Mouse (Mus musculus) neural tube, embryonic 12.5 days (tissue): ENCODE results near the gene Foxi2. TPM values are rescaled to one million over a fixed set of nuclear protein-coding genes. Genes with fewer than 3 reads are reported as not detected.

Source experiments
- ATAC-seq: fragments of 200-750 bp; cut with Nextera tagmentation; 2 replicates; pipeline ENCODE4 v1.8.0; 2017; ENCODE audit warnings: low read depth, mild to moderate bottlenecking, moderate TSS enrichment, moderate library complexity; ENCODE audit not compliant: low FRiP score
- H3K27ac ChIP-seq: fragments of 300-500 bp; sonication (generic); 2 replicates; pipeline ENCODE4 v1.5.1; 2016
- H3K27me3 ChIP-seq: fragments of 300-500 bp; sonication (generic); replicated peaks from 2 replicates; pipeline ENCODE4 v1.6.1; 2016; ENCODE audit warnings: mild to moderate bottlenecking
- H3K36me3 ChIP-seq: fragments of 300-500 bp; sonication (generic); 2 replicates; pipeline ENCODE4 v1.6.1; 2016; ENCODE audit warnings: mild to moderate bottlenecking
- H3K4me1 ChIP-seq: fragments of 300-500 bp; sonication (generic); 2 replicates; pipeline ENCODE4 v1.6.1; 2016
- H3K4me2 ChIP-seq: fragments of 300-500 bp; sonication (generic); replicated peaks from 2 replicates; pipeline ENCODE4 v1.6.1; 2016; ENCODE audit warnings: mild to moderate bottlenecking
- H3K4me3 ChIP-seq: fragments of 300-500 bp; sonication (generic); 2 replicates; pipeline ENCODE4 v1.5.1; 2016
- H3K9ac ChIP-seq: fragments of 300-500 bp; sonication (generic); 2 replicates; pipeline ENCODE4 v1.6.1; 2016; ENCODE audit warnings: mild to moderate bottlenecking
- H3K9me3 ChIP-seq: fragments of 300-500 bp; sonication (generic); 2 replicates; pipeline ENCODE4 v1.6.1; 2016; ENCODE audit warnings: mild to moderate bottlenecking
- WGBS: fragments of 180-500 bp; shearing (Covaris S2); methylation state at CpG from one replicate; pipeline ENCODE4 v1.1.7; 2016; 5-methylcytosine and 5-hydroxymethylcytosine counted together
- polyA plus RNA-seq: library from polyadenylated mRNA; unstranded; fragments of >200 nt; fragmentation: Nextera tagmentation; extraction: Ambion mirVana; gene quantifications from 2 replicates; pipeline ENCODE4 v1.2.1, GENCODE M21; 2016

Foxi2 gene
- polyA plus RNA-seq, 1 experiment from 2014 or later: not detected

DNA sequence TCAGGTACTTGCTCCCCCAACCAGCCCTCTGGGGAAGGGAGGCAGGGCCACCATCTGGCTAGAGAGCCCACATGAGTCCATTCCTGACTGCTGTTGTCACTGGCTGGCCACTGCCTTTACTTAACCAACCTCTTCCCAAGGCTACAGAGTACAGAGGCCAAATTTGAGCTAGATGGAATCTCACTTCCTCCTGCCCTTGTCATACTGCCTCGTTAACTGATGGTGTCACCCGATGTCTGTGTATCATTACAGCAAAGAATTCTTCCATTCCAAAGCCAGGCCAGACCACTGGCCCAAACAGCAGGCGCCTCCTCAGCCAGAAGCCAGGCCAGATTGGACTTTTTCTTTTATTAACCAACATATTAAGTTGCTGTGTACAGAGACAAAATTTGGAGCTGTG is 1.6 kb upstream of the Foxi2 start:
- no peaks in the 10 kb centered on the region for H3K9me3 ChIP-seq
- no peak overlapping the region for H3K27ac ChIP-seq
- H3K36me3 ChIP-seq: no peaks in the 10 kb centered on the region
- H3K9ac ChIP-seq: no peak overlapping the region
- no peak overlapping the region for H3K4me2 ChIP-seq
- H3K4me1 ChIP-seq: peaks cover 6% of the 10 kb centered on the region; the same call in 1 of the 2 replicates
- no peak overlapping the region for H3K4me3 ChIP-seq
- 82% methylated on average over 3 of the region's 3 CpGs for WGBS
- H3K27me3 ChIP-seq: peaks cover 48% of the 10 kb centered on the region
- ATAC-seq: no peak

DNA sequence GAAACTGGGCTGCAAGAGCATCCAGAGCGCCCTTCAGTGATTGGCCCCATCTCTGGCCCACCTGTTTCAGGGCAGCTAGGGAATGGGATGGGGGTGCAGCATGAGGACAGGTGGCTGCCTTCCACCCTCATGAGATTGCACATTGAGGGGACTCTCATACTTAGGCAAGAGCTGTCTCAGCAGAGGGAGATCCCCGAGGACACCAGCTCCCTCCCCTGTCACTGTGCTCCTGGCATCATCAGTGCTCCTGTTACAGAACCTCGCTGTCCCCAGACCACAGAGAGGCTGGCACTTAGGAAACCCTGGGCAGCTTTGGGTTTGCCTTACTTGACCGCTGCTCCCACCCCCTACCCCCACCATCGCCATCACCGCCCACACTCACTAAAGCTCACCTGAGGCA is 2.2 kb downstream of the Foxi2 start:
- H3K36me3 ChIP-seq: no peaks in the 10 kb centered on the region
- 71% methylated on average over 6 of the region's 6 CpGs for WGBS
- ATAC-seq: no peak
- no peak overlapping the region for H3K9ac ChIP-seq
- H3K4me1 ChIP-seq: peaks cover 6% of the 10 kb centered on the region; the same call in 1 of the 2 replicates
- H3K4me2 ChIP-seq: no peak overlapping the region
- no peak overlapping the region for H3K4me3 ChIP-seq
- H3K9me3 ChIP-seq: no peaks in the 10 kb centered on the region
- peaks cover 48% of the 10 kb centered on the region for H3K27me3 ChIP-seq
- H3K27ac ChIP-seq: no peak overlapping the region

DNA sequence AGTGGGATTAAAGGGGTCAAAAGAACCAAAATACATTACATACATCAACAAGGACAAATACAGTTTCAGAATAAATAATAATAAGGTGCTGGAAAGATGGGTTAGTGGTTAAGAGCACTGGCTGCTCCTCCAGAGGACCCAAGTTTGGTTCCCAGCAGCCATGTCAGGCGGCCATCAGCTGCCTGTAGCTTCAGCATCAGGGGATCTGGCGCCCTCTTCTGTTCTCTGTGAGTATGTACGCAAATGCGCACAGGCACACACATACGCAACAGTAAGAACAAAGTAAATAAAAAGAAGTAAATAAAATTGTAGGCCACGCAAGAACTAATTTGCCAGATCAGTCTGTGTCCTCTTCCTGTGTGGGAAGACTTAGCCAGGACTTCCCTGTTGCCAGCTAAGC is 18.7 kb downstream of the Foxi2 start:
- Histone ChIP-seq H3K27ac (no peak overlapping the region), H3K27me3 (no peaks in the 10 kb centered on the region), H3K4me3 (no peak overlapping the region), H3K4me2 (no peak overlapping the region), H3K36me3 (no peaks in the 10 kb centered on the region), H3K4me1 (no peaks in the 10 kb centered on the region), H3K9ac (no peak overlapping the region), H3K9me3 (no peaks in the 10 kb centered on the region)
- ATAC-seq: no peak
- 92% methylated on average over 6 of the region's 6 CpGs for WGBS

DNA sequence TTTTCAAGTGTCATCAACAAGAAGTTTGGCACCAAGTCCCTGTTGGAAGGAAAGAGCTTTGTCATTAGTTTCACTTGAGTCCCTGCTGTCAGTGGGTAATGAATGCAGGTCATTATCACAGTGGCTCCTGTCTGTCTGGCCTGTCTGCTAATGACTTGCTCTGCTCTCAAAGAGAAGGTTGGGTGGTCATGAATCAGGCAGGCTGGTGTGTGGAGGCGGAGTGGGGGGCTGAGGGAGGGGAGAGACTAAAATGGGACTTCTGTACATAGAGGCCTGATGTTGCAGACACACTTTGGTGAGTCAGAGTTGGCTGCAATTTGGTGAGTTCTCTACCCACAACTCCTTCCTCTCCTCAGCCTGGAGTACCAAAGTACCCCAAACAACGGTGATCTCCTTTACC is 20.8 kb downstream of the Foxi2 start:
- no peak overlapping the region for H3K4me2 ChIP-seq
- no peak overlapping the region for H3K27ac ChIP-seq
- no peak for ATAC-seq
- WGBS: 68% methylated on average over 2 of the region's 2 CpGs
- no peak overlapping the region for H3K9ac ChIP-seq
- no peaks in the 10 kb centered on the region for H3K27me3 ChIP-seq
- H3K9me3 ChIP-seq: no peaks in the 10 kb centered on the region
- no peaks in the 10 kb centered on the region for H3K4me1 ChIP-seq
- no peaks in the 10 kb centered on the region for H3K36me3 ChIP-seq
- H3K4me3 ChIP-seq: no peak overlapping the region

DNA sequence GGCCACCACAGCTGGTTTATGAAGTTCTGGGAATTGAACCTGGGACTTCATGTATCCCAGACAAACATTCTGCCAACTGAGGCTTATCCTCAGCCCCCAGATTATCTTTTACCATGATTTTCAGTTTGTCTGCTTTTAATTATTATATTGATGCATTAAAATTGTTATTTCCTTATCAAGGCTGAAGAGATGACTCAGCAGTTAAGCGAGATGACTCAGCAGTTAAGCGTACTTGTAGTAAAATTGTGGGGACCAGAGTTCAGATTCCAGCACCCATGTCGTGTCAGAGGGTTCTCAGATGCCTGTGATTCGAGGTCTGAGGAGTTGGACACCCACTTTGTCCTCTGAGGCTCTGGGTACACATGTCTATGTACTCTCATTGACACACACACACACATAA is 33.8 kb downstream of the Foxi2 start:
- H3K4me3 ChIP-seq: no peak overlapping the region
- ATAC-seq: no peak
- H3K9me3 ChIP-seq: no peaks in the 10 kb centered on the region
- H3K4me2 ChIP-seq: no peak overlapping the region
- WGBS: 81% methylated on average over 4 of the region's 4 CpGs
- H3K27ac ChIP-seq: no peak overlapping the region
- no peaks in the 10 kb centered on the region for H3K4me1 ChIP-seq
- no peaks in the 10 kb centered on the region for H3K36me3 ChIP-seq
- H3K9ac ChIP-seq: no peak overlapping the region
- H3K27me3 ChIP-seq: no peaks in the 10 kb centered on the region

- 0 out of 2 replicates have a peak, but pooled peaks cover 2% of the 10 kb centered on the region for H3K27me3 ChIP-seq
- no peak overlapping the region for H3K4me3 ChIP-seq
- H3K36me3 ChIP-seq: no peaks in the 10 kb centered on the region
- no peaks in the 10 kb centered on the region for H3K9me3 ChIP-seq
- no peak for ATAC-seq
- no peak overlapping the region for H3K4me2 ChIP-seq
- H3K9ac ChIP-seq: no peak overlapping the region
- no peak overlapping the region for H3K27ac ChIP-seq
- 84% methylated on average over 3 of the region's 3 CpGs for WGBS
- H3K4me1 ChIP-seq: no peaks in the 10 kb centered on the region
Observed at GRCm38 (mm10) chr7:135451340-135451739, 41.2 kb downstream of the Foxi2 start.

- Histone ChIP-seq H3K4me3 (no peak overlapping the region), H3K27ac (no peak overlapping the region), H3K36me3 (no peaks in the 10 kb centered on the region), H3K4me1 (no peaks in the 10 kb centered on the region), H3K9ac (no peak overlapping the region), H3K4me2 (no peak overlapping the region), H3K9me3 (no peaks in the 10 kb centered on the region), H3K27me3 (0 out of 2 replicates have a peak, but pooled peaks cover 2% of the 10 kb centered on the region)
- ATAC-seq: no peak
- 64% methylated on average over 1 of the region's 1 CpGs for WGBS
Observed at GRCm38 (mm10) chr7:135452366-135452765, 42.3 kb downstream of the Foxi2 start.

DNA sequence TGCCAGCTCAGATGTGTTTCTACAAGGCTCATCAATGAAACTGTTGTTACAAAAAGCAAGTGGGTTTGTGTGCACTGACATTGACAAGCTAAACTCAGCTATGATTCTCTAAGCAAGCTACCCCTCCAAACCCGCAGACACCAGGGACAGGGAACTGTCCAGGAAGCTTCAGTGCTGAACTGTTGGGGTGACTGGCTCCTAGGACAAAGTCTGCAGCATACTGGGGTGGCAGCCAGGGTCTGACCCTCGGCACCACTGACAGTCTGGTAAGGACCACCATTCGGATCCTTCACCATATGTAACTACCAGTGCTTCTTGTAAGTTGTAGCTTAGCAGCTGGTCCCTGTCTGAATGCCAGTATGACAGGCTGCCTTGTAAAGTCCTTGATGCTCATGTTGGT is 43.6 kb downstream of the Foxi2 start:
- 53% methylated on average over 3 of the region's 3 CpGs for WGBS
- no peak overlapping the region for H3K27ac ChIP-seq
- no peak for ATAC-seq

More for the DNA sequence above, 43.6 kb downstream of the Foxi2 start:
- Histone ChIP-seq H3K4me1 (no peaks in the 10 kb centered on the region), H3K9ac (no peak overlapping the region), H3K9me3 (no peaks in the 10 kb centered on the region), H3K4me3 (no peak overlapping the region), H3K4me2 (no peak overlapping the region), H3K27me3 (0 out of 2 replicates have a peak, but pooled peaks cover 2% of the 10 kb centered on the region), H3K36me3 (no peaks in the 10 kb centered on the region)

Other genes with a start within 250 kb of the Foxi2 start
- gene Nps, start 151.6 kb upstream of the Foxi2 start, polyA plus RNA-seq: 0.24 TPM in 1 of 2 replicates, not detected in the other
- not detected in 2 replicates for gene Clrn3, start 118.3 kb downstream of the Foxi2 start, polyA plus RNA-seq
- gene Ptpre, start 127.2 kb downstream of the Foxi2 start, polyA plus RNA-seq: 2.3 TPM in 2 replicates